Mouse (Mus musculus) regulatory T cell (primary cell): Measurements from ENCODE around the gene Fam160a2.
"Not testable (repeated sequence)": the region's sequence is repeated elsewhere in the genome, so short reads cannot be mapped to it uniquely, and the experiment has no call there.

Experiments
- in situ Hi-C: fragments of 300-600 bp; cut with MboI, MseI; formaldehyde crosslinking; loops from one replicate; pipeline ENCODE4 v1.15.1; 2025; ENCODE audit warnings: high pct_unique_total_duplicates

Fam160a2 gene

DNA sequence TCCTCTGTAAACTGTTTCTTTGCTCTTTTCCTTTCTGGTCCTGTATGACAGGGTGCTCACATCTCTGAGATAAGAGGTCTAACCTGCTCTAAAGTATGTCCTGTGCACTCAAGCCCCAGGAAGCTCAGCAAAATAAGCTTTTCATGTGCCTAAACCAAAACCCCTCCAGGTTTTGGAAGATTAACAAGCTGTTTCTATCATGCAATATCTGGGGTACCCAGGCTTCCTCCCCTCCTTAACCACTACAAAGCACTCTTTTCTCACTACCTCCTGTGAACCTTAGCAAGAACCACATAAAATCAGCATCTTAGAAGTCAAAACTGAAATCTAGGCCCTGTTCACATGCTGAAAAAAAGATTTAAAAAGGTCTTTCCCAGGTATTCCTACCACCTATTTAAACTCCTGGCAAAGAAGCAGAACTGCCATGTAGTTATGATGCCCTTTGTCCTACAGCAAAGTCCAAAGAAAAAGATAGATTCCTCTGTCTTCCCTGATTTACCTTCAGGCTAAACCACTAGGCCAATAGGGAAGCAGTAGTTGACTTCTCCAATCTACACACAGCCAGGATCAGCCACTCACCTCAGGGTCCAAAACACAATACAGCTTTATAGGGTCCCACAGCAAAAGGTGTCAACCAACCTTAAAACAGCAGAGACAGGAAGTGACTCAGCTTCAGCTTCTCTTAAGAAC is 4.6 kb downstream of the Fam160a2 start:
- in situ Hi-C loops, result no loop called here

DNA sequence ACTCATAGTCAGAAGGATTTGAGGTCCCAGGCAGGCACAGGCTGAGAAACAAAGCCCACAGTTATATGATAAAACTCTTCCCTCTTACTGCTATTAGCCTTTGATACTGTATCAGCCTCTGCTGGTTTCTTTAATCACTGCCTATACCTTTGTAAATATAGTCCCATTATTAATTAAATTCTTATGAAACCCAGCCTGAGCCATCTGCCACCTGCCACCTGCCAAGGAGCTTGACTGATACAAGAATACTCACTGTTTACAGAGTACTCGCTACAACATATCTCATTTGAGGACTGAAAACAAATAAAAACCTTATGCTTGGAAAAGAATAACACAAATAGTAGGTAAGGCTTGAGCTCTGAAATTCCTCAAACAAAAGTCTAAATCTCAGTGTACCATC is 5.2 kb downstream of the Fam160a2 start:
- in situ Hi-C loops, result no loop called here

DNA sequence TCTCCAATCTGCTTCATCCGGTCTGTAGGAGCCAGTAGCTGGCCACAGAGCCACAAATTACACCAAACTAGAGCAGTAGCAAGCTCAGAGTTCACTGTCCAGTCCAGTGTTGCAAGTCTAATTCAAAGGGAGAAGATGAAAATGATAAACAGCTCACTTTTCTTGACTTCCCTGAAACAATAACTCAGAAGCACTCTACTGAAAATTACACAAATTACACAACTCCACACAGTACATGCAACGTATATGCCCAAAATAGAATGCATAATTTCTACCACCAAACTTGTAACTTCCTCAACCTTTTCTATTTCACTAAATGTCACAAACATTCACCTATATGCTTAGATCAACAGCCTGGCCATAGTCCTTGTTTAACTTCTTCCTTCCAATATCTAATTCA is 9.6 kb downstream of the Fam160a2 start:
- in situ Hi-C loops, result no loop called here

DNA sequence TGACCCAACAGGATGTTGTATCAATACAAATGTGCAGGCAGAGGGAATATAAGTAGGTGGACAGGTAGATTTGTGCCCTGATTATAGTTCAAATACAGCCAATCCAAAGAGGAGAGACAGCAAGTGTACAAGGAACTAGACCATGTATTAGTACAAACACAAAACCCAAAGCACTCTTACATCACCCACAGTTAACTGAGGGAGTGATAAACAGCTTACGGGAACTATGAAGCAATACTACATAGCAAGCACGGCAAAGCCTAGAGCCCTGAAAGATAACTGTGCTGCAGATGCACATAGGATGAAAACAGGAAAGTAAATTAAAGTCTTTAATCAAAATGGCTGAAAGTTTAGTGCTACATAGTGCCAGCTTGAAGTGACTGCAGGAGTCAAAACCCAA is 12.2 kb downstream of the Fam160a2 start:
- in situ Hi-C loops, result no loop called here

DNA sequence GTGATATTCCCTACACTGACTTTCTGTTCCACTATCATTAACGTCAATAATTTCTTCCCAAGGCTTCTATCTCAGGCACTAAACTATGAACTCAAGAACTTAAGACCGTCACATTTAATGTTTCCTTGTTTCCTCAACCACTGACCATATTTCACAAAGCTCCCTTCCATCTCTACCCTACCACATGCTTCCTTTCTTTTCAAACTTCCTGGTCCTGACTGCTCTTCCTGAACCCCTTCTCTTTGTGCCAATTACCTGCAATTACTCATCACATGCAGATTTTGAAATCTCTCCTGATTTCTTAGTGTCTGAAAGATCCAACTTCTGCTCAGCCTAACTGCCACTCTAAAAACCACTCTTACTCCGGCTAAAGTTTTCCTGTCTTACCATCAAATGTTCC is 19.5 kb downstream of the Fam160a2 start:
- in situ Hi-C loops, result no loop called here

DNA sequence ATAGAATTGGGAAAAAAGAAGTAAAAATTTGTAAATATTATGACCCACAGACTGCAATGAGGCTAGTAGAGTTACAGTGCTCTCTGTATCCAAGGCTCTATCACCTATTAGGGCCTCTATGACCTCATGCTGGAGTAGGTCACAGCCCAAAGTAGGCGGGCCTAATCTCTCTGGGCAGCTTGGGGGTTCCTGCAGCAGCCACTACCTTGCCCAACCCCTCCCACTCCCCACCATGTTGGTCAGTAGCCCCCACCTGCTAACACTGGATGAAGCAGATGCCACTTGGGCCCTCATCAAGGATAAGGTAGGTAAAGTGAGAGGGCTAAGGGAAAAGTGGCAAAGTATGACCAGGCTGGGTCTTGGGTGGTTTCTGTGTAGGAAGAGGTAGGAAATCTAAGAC is 25.0 kb downstream of the Fam160a2 start, which contains the start of gene Gm5901:
Gm5901 (plus strand) TSS at position 173 of the 400 bp plus-strand sequence.
- in situ Hi-C loops, result no loop called here

DNA sequence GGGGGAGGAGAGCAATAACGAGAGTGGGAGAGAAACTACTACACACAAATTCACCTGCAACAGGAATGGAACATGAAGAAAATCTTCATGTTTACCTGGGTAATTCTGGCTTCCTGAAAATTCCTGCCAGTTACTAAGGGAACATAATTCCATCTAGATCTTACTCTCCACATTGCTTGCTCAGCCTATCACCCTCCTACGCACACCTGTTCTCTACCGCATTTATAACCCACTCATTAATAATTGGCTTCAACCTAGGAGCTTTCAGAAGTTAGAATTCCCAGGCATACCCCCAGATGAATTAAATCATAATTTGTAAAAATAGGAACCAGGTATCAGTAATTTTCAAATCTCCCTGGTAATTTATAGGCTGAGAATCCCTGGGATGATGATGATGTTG is 25.9 kb downstream of the Fam160a2 start:
- in situ Hi-C loops, result no loop called here

DNA sequence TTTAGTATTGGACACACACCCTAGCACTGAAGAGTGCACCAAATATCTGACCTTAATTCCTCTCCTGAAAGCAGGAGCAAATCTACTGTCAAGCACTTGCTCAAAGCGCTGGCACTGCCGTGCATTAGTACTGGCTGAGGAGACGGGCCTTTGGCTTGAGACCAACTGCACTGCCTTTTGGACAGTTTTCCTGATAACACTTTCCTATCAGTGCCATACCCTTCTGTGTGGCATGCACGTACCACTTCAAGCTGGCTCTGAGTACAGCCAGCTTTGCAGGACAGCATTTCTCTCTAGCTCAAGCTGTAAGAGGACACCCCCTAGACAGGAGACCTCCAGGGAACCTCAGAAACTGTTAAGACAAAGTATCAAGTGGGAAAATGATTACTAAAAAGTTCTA is 26.3 kb downstream of the Fam160a2 start:
- in situ Hi-C loops, result no loop called here

DNA sequence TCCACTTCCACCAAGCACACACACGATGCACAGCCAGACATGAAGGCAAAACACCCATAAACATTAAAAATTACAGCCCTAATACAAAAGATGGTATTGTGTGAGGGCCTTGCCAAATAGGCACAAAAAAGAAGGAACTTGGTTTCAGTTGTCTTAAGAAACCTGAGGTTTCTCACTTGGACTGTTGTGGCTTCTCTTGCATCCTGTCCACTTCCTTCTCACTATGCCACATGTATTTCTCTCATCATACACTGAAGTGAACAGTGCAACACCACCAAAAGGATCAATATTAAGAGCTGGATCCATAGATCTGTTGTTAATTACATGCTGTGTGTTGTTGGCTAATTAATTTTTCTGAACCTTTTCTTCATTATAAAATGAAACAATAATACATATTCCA is 26.9 kb downstream of the Fam160a2 start:
- in situ Hi-C loops, result no loop called here

DNA sequence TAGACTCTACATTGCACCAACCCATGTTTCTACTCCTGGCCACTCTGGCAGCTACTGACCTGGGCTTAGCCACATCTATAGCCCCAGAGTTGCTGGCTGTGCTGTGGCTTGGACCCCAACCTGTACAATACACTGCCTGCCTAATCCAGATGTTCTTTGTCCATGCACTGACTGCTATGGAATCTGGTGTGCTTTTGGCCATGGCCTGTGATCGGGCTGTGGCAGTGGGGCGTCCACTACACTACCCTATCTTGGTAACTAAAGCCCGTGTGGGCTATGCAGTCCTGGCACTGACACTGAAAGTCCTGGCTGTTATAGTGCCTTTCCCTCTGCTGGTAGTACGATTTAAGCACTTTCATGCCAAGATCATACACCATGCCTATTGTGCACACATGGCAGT is 31.3 kb downstream of the Fam160a2 start:
- in situ Hi-C loops, result no loop called here

DNA sequence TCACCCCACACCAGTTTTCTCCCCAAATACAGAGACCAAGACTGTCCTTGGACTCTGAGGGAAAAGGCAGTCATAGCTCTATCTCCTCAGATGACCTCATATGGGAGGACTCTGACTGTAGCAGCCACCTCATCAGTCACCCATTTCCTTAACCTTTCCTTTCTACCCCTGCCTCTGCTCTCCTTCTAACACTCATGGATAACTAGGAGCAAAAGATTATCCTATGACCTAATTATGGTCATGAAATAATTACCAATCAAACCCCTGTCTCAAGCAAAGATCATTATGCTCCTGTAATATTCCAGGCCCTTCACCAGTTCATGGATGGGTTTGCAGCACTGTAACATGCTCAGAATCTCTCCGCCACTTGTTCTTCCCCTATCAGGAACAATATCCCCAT is 31.9 kb downstream of the Fam160a2 start, which contains the start of gene Olfr692:
Olfr692 (plus strand) TSS at position 301 of the 400 bp plus-strand sequence.
- in situ Hi-C loops, result no loop called here

DNA sequence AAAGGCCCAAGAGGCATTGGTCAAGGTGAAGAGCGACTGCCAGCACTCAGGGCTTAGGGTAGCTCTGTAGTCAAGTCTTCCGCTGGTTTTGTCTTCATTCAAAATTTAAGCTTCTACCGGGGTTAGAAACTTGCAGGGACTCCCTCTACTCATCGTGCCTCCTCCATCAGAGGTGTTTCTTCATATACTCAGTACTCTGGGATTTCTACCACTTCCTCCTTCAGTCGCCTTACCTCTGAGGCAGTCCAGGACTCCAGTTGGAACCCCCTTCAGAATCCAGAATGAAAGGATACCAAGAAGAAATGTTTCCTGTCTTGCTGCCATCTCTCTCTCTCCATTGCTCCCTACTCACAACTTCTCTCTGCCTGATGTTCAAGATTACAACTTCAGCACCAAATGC is 32.6 kb downstream of the Fam160a2 start:
- in situ Hi-C loops, result no loop called here

DNA sequence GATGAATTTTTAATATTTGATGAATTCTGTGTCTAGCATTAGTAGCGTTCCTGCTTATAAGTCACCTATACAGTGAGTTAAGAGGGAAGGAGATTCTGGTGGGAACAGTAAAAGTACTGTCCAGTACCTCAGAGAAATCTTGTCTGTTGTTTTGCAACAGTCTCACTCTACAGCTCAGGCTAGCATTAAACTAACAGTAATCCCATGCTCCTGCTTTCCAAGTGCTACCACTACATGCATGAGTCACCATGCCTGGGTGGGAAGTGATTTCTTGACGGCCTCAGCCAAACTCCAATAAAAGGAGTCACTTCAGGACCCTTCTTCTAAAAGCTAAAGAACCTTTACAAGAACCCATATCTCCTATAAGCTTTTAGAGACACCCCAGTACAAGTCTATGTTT is 38.1 kb downstream of the Fam160a2 start:
- in situ Hi-C loops, result no loop called here

DNA sequence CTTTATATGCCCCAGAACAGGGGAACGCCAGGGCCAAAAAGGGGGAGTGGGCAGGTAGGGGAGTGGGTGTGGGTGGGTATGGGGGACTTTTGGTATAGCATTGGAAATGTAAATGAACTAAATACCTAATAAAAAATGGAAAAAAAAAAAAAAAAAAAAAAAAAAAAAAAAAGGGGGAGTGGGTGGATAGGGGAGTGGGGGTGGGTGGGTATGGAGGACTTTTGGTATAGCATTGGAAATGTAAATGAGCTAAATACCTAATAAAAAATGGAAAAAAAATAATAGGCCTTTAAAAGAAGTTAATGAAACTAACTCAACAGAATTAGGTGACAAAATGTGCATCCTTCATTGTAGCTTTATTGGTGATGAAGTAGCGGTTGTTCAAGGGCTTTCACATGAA is 43.4 kb downstream of the Fam160a2 start:
- in situ Hi-C loops, result not testable (repeated sequence)

DNA sequence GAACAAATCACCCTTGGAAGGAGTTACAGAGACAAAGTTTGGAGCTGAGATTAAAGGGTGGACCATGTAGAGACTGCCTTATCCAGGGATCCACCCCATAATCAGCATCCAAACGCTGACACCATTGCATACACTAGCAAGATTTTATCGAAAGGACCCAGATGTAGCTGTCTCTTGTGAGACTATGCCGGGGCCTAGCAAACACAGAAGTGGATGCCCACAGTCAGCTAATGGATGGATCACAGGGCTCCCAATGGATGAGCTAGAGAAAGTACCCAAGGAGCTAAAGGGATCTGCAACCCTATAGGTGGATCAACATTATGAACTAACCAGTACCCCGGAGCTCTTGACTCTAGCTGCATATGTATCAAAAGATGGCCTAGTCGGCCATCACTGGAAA is 43.8 kb downstream of the Fam160a2 start:
- in situ Hi-C loops, result not testable (repeated sequence)

DNA sequence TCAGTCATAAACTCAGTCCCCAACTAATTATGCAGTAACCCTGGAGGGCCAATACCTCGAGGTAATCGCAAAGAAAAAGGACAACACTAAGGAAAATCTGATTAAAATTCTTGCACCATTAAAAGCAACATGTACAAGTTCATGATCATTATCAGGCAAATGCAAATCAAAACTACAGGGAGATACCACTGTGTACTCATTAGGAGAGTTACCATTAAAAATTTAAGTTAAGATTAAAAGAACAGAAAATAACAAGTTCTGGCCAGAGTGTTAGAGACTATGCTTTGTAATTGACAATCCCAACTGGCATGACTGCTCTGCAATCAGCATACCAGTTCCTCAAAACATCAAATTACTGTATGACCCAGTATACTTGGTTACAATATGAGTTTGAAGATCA is 57.1 kb downstream of the Fam160a2 start:
- in situ Hi-C loops, result no loop called here

DNA sequence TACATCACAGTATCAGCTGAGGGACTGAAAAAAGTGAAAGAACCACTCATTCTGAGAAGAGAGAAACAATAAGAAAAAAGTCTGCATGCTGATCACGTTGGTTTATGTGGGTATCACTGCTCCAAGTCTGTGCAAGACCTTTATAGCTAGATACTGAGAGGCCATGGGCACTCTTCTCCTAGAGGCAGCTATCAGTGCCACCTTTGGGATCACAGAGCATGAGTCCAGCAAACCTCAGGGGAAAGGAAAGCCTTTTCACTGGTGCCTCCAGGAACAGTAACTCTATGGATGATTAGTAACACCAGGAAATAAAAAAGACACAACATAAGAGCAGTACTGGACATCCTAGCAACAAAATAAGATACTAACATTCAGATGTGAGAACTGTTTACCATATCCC is 57.7 kb downstream of the Fam160a2 start, which contains the start of gene Olfr691:
Olfr691 (minus strand) TSS at position 101 of the 400 bp plus-strand sequence.
- in situ Hi-C loops, result no loop called here

DNA sequence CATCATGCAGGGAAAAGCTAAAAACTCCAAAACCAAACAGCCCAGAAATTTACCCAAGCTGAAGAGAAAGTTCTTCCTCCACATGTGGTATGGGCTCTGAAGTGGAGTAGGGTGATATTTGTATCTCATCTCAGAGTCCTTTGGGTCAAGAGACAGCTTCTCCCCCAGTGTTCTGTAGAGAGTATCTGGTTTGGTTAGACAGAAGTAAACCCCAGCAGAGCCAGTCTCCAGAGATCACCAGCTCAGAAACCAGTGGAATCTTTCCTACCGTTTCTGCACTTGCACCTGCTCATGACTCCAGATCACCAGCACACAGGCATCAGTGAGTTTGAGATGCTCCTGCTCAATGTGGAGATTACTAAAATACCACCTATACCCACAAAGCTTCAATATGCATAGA is 65.8 kb downstream of the Fam160a2 start, which contains the start of gene Olfr690:
Olfr690 (minus strand) TSS at position 101 of the 400 bp plus-strand sequence.
- in situ Hi-C loops, result no loop called here

DNA sequence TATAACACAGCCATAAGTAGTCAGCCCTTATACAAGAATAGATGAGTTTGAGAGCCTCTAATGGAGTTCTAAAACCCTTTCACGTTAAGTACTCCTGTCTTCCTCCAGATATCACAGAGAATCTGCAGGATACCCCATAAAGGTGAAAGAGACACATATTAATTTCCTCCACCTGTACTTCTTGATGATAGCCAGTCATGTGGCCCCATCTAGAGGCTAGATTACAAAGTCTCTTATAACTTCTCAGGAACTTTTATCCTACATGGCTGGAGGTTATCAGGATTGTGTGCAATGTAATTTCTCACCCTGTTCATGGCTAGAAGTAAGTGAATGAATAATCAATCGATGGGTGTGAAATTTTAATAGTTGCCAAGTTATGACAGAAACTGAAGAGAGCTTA is 74.6 kb downstream of the Fam160a2 start:
- in situ Hi-C loops, result loop anchor here (10.0 kb wide), 1 partner anchor 1429 kb away; the partner anchor contains the start of gene Olfr698
